Mouse (Mus musculus) frontal cortex, adult 2 months (tissue): ENCODE measurements around the gene Capn15. TPM values are rescaled to one million over a fixed set of nuclear protein-coding genes. Genes with fewer than 3 reads are reported as not detected.

Experiments used
- DNase-seq, 2 experiments: peaks; one replicate each; pipeline ENCODE4 v3.0.0; 2022; ENCODE audit warnings: low spot score in 1 of 2; ENCODE audit errors: extremely low spot score in 1 of 2
- polyA plus RNA-seq: library from polyadenylated mRNA; depleted of rRNA; stranded (reverse); fragments of >200 nt; gene quantifications from 2 replicates; pipeline ENCODE4 v1.2.3, GENCODE M21; 2012; rRNA removed

Gene Capn15
- polyA plus RNA-seq, 1 experiment = 48.5 TPM

GRCm38 (mm10) chr17:25934526-25934925 is 51.1 kb downstream of the Capn15 start:
- DNase-seq = no peak

DNA sequence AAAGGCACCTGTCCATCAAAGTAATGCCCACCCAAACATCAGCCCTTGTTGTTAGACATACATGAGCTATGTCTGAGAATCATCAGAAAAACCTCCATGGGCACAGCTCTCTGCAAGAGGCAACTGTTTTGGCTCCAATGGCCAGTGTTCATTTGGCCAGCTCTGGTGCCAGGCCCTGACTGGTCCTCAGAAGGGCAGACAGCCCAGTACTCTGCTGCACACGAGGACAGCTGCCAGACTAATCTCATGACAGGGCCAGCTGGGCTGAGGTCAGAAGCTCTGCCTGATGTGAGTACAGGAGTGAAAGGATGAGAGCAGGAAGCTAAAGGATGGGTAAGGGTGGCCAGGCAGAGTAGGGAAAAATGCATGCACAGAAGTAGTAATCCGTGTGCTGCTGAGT is 60.2 kb downstream of the Capn15 start:
- DNase-seq = peak in 1 of 2 experiments; percentile 54

DNA sequence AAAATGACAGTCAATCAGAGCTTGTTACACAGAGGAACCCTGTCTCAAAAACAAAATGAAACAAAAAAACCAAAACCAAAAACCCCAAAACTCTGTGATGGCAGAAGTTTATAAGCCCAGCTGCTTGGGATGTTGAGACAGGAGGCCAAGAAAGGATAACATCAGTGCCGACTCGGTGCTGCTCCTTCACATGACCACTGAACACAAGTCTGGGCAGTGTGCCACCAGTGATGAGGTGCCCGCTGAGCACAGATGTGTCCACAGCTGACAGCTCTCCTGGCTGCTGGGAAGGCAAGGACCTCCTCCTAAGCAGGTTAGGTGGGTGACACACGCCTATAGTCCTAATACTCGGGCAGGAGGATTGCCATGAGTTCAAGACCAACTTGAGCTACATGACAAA is 63.5 kb downstream of the Capn15 start:
- no peak for DNase-seq

DNA sequence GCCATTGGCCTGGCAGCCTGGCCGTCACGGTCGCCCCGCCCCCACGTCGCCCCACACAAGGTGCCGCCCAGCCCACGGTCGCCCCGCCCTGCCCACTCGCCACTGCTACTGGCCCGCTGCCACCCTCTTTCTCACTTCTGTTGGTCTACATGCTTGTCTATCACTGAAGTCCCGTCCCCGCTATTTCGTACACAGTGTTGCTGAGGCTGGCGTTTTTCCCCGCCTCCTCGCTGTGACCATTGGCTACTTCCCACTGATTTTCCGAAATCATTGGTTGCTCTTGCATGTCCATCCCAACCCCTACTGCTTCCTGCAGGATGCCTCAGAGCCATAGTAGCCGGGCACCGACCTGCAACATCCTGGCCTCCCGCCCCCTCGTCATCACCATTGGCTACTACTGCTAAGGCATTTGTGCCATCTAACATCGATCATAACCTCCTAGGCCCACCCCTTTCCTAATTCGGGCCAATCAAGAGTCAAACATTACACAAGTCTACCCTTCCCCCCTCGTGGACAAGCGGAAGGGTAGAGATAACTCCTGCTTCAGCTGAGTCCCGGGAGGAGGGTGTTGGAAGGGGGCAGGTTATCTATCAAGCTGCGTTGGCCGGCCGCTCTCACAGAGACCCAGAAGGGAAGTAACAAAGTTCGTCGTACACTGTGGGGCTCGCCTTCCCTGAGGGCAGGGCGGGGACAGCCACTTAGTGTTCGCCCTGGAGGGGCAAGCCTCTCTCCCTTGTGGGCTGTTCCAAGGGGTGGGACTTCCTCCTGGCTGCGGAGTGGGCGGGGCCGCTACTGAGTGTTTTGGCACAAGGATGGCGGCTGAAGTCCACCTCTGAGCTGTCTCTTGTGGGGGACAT is 65.6 kb downstream of the Capn15 start:
- peak; percentile 100 for DNase-seq

DNA sequence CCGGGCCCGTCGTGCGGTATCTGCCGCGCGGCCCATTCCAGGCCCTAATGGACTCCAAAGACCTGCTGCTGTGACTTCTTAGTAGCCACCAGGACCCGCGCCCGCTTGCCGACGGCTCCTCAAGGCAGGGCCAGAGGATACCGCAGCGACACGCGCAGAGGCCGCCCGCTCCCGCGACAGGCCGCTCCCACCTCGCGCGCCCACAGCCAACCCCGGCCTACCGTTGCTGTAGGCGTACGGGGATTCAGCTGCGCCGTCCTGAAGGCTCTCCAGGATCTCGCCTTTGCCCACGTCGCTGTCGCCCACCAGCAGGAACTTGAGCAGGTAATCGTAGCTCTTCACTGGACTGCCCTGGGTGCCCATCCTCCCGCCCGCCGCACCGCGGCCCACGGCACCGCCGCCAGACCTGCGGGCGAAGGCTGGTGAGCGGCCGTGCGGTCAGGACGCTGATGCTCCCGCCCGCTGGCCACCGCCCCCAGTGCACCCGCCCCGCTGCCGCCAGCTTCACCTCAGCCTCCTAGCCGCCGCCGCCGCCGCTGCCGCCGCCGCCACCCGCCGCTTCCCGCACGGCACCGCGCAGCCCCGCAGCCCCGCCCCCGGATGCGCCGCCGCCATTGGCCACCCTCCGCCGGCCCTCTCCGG is 66.3 kb downstream of the Capn15 start, which contains the start of gene Rab40c:
Rab40c (minus strand) TSS at position 584 of the 642 bp plus-strand sequence.
- DNase-seq = peak in 1 of 2 experiments; percentile 64

DNA sequence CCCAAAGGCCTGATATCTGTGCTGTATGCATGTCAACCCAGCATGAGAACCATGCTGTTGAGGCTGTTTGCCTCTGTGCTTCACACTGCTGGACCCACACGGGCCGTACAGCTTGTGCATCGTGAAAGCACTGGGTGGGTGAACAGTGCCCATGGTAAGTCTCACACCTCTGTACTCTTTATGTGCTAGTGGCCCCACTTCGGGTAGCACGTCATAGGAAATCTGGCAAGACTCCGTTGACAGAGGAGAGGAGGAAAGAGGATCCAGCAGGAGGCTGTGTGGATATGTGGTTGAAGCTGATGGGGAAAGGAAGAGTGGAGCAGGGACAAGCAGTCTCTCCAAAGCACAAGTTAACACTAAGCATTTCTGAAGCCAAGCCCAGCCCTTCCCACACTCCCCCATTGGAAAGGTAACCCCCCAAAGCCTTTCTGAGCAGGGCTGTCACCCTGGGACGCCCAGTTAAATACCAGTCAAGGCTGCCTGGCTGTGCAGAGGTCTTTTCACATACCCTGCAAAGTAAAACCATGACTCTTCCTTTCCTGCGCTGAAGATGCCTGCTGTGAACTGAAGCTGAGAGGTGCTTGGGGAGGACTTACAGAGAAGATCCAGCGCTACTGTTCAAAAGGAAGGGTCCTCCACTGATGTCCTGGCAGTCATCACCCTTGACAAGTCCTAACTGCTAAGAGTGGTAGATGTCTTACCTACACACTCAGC is 67.4 kb downstream of the Capn15 start:
- no peak for DNase-seq

DNA sequence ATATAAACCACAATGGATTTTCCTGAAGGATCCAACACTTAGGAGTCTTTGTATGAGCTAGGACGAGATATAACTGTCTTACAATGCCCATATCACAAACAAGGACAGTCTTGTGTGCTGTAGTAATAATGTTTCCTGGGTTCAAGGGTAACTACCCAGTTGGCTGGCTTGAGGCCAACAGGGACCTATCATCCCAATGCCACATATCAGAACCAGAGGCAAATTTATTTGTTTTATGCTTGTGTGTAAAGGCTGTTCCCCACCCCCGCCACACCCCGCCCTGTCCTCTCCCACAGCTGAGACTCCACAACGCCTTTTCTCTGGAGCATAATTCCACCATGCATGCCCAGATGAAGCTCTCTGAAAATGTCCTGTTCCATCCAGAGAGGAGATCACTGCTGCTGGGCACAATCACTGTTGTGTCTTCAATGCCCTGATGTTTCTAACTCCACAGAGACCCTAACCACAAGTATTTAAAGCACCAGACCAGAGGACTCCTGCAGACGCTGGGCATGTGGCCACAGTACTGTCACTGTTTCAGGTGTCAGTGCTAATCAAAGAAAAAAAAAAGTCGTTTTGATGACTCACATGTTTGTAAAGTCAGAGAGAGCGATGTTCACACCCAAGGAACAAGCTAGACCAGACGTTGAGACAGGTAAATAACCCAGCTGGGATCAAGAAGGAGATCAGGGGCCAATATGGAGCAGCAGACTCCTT is 68.5 kb downstream of the Capn15 start:
- DNase-seq = no peak

GRCm38 (mm10) chr17:25914295-25914694 is 71.3 kb downstream of the Capn15 start:
- DNase-seq = no peak

- no peak for DNase-seq
Measured at GRCm38 (mm10) chr17:25913877-25914275, 71.7 kb downstream of the Capn15 start.

DNA sequence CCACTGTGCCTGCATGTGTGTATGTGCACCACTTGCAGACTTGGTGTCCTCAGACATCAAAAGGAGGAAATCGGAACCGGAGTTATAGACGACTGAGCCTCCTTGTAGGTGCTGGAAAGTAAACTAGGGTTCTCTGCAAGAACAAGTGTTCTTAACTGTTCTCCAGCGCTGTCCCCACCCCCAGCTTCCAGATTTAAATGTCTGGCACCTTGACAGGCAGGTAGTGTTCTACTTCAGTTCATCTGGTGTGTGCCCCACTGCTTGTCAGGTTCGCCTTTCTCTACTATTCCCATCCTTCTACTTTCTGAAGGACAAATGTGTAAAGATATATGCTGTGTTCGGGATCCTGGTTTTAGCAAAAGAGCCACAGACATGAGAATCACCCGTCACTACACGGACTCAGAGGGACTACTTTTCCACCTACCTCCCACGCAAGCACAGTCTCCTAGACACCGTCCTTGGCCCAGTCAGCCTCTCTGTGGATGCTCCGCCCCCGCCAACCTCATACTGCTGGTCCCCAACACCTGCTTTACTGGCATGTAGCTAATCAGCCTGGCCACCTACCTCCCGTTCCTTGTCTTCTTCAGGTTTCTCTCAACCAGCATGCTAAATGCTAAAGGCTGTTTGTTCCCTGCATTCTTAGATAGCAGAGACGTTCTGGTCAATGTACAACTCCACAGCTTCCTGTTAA is 72.3 kb downstream of the Capn15 start:
- peak; percentile 69 to 80 for DNase-seq

DNA sequence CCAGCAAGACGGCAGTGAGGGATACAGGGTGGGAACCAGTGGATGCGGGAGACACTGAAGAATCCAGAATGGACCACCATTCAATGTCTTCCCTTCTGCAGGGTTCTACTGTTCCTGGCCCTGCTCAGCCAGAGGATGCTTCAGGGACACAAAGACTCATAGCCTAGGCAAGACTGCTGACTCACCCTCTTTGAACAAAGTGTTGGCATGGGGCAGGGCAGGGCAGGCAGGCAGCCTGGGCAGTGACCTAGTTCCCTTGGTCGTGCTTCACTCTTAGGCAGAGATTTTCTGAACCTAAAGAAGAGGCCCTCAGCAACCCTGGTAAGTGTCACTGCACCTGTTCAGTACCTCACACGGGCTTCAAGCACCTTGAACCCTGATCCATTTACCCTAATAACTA is 73.8 kb downstream of the Capn15 start:
- DNase-seq = no peak

Other genes starting within 250 kb of the Capn15 start
- 0.16 and 0.88 TPM in 2 replicates for gene Mslnl, start 249.8 kb downstream of the Capn15 start, polyA plus RNA-seq
- 2.9 and 3.0 TPM in 2 replicates for gene Msln, start 231.4 kb downstream of the Capn15 start, polyA plus RNA-seq
- gene Narfl, start 212.0 kb downstream of the Capn15 start, polyA plus RNA-seq = 35.9 and 38.5 TPM in 2 replicates
- gene Haghl, start 200.1 kb downstream of the Capn15 start, polyA plus RNA-seq = 223 and 246 TPM in 2 replicates
- 0.06 and 0.08 TPM in 2 replicates for gene Ccdc78, start 199.2 kb downstream of the Capn15 start, polyA plus RNA-seq
- 158 and 169 TPM in 2 replicates for gene Fam173a, start 192.9 kb downstream of the Capn15 start, polyA plus RNA-seq
- gene AC134908.4, start 190.1 kb downstream of the Capn15 start, polyA plus RNA-seq = 1.4 and 2.0 TPM in 2 replicates
- 159 and 186 TPM in 2 replicates for gene Metrn, start 188.7 kb downstream of the Capn15 start, polyA plus RNA-seq
- 604 and 691 TPM in 2 replicates for gene Fbxl16, start 176.7 kb downstream of the Capn15 start, polyA plus RNA-seq
- 34.8 and 40.0 TPM in 2 replicates for gene Wdr24, start 162.2 kb downstream of the Capn15 start, polyA plus RNA-seq
- gene Jmjd8, start 156.9 kb downstream of the Capn15 start, polyA plus RNA-seq = 65.0 and 65.6 TPM in 2 replicates
- gene Stub1, start 152.4 kb downstream of the Capn15 start, polyA plus RNA-seq = 272 and 292 TPM in 2 replicates
- 106 and 111 TPM in 2 replicates for gene Rhbdl1, start 148.5 kb downstream of the Capn15 start, polyA plus RNA-seq
- 41.5 and 43.1 TPM in 2 replicates for gene Gm20683, start 144.0 kb downstream of the Capn15 start, polyA plus RNA-seq
- gene Rhot2, start 140.9 kb downstream of the Capn15 start, polyA plus RNA-seq = 101 and 122 TPM in 2 replicates
- 33.6 and 39.7 TPM in 2 replicates for gene Wdr90, start 124.3 kb downstream of the Capn15 start, polyA plus RNA-seq
- 28.8 and 34.5 TPM in 2 replicates for gene Mcrip2, start 117.0 kb downstream of the Capn15 start, polyA plus RNA-seq
- 74.9 and 79.9 TPM in 2 replicates for gene Mettl26, start 110.7 kb downstream of the Capn15 start, polyA plus RNA-seq
- 0.61 and 0.64 TPM in 2 replicates for gene Wfikkn1, start 104.9 kb downstream of the Capn15 start, polyA plus RNA-seq
- 63.6 and 75.2 TPM in 2 replicates for gene Rab40c, start 66.1 kb downstream of the Capn15 start, polyA plus RNA-seq
- 141 and 146 TPM in 2 replicates for gene Pigq, start 40.9 kb downstream of the Capn15 start, polyA plus RNA-seq
- gene Nhlrc4, start 40.8 kb downstream of the Capn15 start, polyA plus RNA-seq = 0.30 and 1.0 TPM in 2 replicates
- 0.40 and 0.54 TPM in 2 replicates for gene A930017K11Rik, start 33.2 kb downstream of the Capn15 start, polyA plus RNA-seq
- gene Rab11fip3, start 83.8 kb upstream of the Capn15 start, polyA plus RNA-seq = 98.1 and 98.7 TPM in 2 replicates
- gene Decr2, start 104.5 kb upstream of the Capn15 start, polyA plus RNA-seq = 39.6 and 41.5 TPM in 2 replicates
- 9.2 and 10.1 TPM in 2 replicates for gene Nme4, start 109.8 kb upstream of the Capn15 start, polyA plus RNA-seq
- gene Tmem8, start 127.5 kb upstream of the Capn15 start, polyA plus RNA-seq = 29.7 and 31.4 TPM in 2 replicates
- gene Mrpl28, start 137.7 kb upstream of the Capn15 start, polyA plus RNA-seq = 88.4 and 95.4 TPM in 2 replicates
- 16.9 and 20.5 TPM in 2 replicates for gene Axin1, start 152.9 kb upstream of the Capn15 start, polyA plus RNA-seq
- 0.17 and 0.28 TPM in 2 replicates for gene Pdia2, start 213.3 kb upstream of the Capn15 start, polyA plus RNA-seq
- 87.1 and 90.1 TPM in 2 replicates for gene Rgs11, start 217.2 kb upstream of the Capn15 start, polyA plus RNA-seq
- gene Arhgdig, start 222.0 kb upstream of the Capn15 start, polyA plus RNA-seq = 132 and 140 TPM in 2 replicates